Mouse (Mus musculus): ENCODE results near the gene Urb1.
"Not testable (repeated sequence)": the region's sequence is repeated elsewhere in the genome, so short reads cannot be mapped to it uniquely, and the experiment has no call there.

The Urb1 gene

DNA sequence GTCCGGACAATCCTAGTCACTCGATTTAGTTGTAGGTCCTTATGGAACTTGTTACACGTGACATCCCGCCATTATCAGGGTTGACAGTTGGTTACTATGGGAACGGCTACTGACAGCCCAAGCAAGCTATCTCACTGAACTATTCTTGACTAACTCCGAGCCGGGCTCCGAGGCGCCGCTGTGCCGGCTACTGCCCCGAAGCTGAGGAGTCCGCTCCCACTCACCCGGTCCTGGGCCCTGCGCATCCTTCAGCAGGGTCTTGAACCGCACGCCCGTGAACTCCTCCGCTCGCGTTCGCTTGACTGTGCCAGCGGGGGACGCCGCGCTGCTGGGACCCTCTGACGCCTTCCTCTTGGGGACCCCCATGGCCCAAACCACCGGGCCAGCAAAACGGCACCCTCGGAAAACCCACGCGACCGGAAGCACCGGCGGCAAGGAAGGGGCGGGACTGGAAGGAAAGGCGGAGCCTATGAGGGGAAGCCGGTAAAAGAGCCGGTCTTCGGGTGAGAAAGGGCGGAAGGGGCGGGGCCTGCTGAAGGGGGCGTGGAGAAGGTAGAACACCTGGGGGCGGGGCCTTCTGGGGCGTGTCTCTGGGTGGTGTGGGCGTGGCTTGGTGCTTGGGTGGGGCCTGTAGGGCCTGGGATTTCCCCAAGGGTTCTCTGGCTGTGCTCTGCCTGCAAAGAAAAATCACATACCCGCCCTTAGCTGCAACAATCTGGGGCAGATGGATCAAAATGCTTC is at the start of gene Urb1:
Urb1 (minus strand) TSS at position 439 of the 741 bp plus-strand sequence.
- peak; percentile 78 for DNase-seq (ENCODE audit: low read depth, low spot score)

DNA sequence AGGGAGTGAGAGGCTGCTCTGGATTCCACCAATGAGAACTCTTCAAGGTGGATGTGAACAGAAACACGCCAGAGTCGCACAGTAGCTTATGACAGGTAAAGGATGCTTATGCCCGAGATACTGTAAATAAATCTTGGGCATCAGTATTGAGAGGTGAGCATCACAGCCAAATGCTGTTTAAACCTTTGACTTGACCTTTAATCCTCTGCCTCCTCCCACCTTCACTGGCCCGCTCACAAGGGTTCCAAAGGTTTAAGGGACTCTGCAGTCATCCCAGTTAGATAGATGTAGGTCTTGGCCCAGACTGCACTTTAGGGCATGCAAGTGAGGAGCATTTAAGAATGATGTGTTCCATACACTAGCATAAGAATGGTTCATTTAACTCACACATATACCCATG is 48.0 kb upstream of the Urb1 start:
- DNase-seq (ENCODE audit: low read depth, low spot score): no peak

DNA sequence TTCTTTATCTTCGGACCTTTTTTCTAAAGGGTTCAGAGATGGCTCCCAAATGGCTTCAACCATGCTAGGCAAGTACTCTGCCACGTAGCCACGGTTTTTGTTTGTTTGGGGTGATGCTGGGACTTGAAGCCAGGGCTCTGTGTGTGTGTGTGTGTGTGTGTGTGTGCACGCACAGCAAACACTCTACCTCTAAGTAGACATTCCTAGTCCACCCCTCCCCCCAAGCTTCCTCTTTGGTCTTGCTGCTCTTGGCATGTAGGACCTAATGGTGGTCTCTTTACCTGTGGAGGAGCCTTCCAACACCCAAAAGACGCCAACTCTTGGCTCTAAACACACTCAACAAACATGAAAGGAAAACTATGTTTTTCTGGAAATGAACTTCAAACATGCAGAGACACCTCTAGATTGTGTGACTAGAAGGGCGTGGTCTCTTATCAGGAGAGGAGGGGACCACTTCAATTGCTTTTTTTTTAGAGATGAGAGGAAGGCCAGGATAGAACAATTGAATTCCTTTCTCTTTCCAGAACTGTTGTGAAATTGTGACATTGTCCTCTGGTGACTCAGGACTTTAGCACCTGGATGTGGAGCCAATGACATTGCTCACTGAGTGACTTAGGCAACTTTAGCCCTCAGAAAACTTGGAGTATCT is 46.5 kb upstream of the Urb1 start:
- DNase-seq (ENCODE audit: low read depth, low spot score): no peak

DNA sequence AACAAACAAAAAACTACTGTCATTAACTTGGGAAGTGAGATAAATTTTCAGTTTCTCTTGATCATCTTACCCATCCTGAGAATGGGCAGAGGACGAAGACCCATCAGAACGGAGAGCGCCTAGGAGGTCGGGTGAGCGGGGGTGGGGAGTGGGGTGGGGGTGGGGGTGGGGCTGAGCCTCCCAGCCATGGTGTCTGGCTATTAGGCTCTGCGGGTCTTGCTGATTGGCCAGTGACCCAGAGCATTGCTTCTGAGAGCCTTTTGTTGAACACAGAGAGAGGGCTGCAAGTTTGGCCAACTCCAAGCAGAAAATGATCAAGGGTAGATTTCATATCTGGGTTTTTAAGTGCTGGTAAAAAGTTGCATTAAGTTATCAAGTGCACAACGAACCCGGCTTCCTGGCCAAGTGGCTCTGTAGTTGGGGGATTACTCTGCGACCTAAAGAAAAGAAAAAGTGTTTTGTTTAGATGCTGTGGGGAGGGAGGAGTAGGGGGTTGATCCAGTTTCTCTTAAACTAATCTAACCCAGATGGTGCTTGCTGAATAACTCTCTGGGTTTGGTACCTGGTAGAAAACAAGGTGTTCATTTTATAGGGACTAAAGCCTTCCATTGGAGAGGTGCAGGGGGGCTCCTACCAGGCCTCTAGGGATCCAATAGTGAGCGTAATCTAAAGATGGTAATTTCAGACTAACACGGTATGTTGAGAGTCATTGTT is 41.6 kb upstream of the Urb1 start:
- DNase-seq (ENCODE audit: low read depth, low spot score): no peak

DNA sequence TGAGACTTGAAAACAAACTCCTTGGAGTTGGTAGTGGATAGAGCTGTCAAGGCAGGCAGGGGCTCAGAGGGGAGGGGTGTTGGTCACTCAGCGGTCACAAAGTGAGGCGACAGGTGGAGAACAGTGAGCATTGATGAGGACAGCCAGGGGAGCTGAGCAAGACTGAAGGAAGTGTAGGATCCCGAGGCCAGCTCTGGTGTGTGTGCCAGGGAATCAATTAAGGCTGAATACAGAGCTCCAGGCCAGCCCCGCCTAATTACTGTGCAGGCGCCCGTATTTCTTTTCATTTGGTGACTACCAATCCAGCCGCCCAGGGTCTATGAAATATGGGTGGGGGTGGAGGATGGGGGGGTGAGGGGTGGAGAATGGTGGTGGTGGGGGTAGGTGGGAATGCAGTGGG is 40.7 kb upstream of the Urb1 start:
- no peak for DNase-seq (ENCODE audit: low read depth, low spot score)

DNA sequence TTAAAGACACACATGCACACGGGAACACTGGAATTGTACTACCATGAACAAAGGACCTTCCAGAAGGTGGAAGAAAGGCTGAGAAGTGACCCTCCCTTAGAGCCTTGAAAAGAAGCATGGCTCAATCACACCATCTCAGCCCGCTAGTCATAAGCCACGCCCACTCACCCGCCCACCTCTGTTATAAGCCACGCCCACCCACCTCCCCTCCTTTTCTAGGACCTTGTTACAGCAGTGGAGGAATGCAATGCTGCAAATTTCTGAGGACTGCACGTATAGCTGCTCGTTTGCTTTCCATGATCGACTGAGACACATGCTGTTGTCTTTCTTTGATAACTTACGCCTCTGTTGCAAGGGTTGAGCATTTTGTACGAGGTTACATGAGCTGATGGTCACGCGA is 39.0 kb upstream of the Urb1 start:
- DNase-seq (ENCODE audit: low read depth, low spot score): no peak

DNA sequence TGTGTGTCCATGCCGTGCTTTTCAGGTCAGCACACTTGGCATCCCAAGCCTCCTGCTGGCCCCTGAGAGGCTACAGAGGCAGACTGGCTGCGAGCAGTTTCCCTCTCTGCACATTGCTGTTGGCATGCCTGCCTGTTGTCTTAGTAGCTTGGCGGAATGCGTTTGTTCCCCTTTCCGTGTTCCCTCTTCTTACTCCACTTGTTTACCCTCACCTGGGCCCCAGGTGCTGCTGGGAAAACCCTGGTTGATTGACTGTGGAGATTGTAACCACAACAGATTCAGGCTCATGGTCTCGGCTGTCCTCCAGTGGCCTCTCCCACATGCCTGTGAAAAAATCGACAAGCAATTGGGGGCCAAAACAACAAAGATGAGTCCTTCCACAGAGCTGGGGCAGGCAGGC is 38.5 kb upstream of the Urb1 start:
- DNase-seq (ENCODE audit: low read depth, low spot score): no peak

DNA sequence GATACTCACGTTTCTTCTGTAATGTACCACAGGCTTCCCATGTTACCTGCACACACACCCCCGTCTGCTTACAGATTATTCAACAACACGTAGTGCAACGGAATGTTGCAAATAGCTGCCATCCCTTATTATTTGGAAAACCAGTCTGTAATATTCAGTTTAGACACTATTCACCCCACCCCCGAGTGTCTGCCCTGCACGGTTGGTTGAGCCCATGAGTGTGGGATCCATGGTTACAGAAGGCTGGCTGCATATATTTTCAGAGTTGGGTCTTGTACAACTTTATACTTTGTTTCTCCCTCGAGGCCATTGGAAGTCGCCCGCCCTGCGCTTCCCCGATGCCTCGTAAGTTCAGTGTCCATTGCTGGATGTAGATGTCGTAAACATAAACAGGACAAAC is 35.4 kb upstream of the Urb1 start:
- DNase-seq (ENCODE audit: low read depth, low spot score): no peak

DNA sequence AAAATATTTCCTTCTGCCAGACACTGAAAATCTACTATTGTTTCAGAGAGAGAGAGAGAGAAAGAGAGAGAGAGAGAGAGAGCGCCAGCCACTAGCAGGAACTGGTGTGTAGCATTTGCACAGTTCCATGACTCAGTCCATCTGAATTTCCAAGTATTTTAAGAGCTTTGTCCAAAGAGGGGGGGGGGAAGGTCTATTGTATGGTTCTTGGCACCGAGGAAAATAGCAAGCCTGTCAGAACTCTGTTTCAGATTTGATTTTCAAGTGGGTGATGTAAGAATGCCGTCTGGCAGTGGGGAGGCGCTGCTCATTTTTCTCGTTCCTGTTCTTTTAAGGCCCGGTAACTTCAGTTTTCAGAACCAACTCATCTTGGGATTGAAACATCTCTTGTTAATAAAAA is 34.8 kb upstream of the Urb1 start:
- DNase-seq (ENCODE audit: low read depth, low spot score): no peak

DNA sequence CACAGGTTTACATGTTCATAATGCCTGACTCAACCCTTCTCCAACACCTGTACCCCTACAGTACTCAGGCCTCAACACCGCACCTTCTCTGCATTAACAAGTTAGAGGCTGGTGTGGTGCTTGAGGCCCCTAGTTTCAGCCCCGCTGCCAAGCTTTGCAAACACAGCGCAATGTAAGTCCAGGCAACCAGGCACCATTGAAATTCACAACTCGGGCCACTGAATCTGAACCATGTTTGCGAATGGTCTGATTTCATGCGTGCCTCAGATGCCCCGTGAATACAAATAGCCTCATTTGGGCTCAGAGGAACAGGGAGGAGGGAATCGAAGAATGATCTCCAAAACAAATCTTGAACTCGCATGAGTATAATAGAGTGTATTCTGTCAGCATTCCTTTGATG is 32.0 kb upstream of the Urb1 start:
- DNase-seq (ENCODE audit: low read depth, low spot score): no peak

DNA sequence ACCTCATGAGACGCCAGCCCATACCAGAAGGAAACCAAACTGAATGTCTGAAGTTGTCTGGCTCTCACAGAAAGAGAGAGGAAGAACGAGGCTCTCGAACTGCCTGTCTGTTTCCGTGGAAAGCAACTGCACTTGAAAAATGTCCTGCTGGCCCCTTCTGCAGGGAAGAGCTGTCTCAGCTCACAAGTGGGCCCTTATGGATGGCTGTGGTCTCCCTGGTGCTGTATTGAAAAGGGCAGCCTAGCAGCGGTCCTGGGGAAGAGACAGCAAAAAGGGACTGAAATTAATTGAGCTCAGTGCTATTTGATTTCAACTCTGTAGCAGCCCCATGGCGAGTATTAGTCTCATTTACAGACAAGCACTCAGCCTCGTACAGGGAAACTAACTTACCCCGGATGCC is 27.2 kb upstream of the Urb1 start:
- no peak for DNase-seq (ENCODE audit: low read depth, low spot score)

DNA sequence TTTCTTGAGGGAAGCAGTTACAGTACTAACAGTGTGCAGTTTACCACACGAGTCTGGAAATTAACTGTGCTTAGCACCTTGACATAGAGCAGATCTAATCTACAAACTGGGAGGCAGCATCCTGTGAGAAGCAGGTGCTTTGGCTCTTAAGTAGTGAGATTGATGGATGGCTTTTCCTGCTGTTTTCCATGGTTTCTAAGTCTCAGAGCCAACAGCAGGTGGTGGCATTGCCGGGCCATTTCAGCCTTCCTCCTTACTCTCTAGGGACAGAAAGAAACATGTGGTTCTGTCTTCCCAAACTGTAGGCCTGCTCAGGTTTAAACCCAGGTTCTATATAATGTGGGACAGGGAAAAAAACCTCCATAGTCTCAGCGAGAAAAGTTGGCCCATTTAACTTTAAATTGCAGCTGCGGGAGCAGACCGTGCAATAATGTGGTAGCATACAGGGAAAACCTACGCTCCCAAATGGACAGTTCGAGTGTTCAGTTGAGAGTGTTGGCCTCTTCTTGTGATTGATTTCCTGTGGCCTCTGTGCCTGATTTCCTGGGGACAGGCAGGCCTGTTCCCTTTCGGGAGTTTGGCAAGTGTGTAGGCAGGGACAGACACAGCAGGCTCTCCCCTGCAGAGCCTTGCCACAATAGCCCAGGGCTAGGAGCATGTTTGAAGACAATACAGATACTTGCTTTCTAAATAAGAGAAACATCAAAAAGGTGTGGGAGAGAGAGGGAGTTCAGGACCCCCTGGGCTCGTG is 23.0 kb upstream of the Urb1 start:
- no peak for DNase-seq (ENCODE audit: low read depth, low spot score)

DNA sequence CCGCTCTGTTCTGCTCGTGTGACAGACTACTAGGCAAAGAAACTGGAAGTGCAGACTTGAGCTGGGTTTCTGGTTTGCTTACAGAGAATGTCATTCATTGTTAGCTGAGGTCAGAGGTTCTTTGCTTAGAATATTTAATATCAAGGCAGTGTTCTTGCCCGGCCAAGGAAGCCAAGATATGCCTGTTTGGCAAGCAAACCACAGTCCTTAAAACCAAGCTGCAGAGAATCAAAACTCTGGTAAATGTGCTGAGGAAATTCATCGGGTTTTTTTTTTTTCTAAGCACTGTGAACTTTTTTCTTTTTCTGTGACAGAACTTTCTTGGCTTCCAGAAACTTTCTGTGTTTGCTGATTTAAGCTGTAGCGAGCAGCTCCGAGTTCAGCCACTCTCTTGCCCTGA is 22.3 kb upstream of the Urb1 start:
- DNase-seq (ENCODE audit: low read depth, low spot score): no peak

DNA sequence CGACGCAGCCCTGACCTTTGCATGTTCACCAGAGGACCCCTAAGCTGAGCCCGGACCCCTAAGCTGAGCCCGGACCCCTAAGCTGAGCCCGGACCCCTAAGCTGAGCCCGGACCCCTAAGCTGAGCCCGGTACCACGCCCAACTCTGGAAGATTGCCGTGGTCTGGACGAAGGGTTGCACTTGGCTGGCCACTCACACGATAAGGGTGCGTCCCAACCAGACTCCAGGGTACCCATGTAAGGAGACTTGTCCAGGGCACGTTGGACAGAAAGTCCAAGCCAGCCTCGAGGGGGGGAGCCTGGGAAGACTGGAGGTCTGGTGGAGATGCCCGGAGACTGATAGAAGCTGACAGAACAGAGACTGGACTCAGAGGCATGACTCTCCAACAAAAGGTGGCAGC is 21.5 kb upstream of the Urb1 start:
- DNase-seq (ENCODE audit: low read depth, low spot score): no peak

DNA sequence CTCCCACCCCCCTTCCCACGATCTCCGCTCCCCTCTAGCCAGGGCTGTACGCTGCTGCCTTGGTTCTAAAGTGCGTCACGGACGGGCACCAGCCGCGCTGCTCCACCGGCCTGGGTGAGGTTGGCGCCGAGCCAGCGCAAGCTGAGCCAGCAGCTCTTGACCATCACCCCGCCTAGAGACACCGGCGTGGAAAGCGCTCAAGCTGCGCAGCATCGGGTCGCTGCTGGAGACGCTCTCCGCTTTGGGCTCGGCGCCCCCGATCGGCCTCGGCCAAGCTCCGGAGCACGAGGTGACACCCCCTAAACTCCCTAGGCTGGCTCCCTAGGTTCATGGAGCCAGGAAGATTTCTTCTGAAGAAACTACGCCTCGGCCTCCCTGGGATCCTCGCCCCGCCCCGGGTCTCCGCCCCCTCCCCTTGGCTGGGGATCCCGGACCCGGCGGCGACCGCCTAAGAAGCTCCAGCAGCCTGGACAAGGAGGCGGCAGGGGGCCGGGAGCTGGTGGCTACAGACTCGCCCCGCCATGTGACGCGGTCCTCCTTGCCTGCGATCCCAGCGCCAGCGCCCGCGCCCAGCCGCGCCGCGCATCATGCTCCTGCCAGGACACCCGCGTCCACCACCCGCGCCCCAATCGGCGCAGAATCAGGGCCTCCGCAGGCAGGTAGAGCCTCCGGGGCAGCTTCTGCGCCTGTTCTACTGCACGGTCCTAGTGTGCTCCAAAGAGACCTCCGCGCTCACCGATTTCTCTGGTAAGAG is 20.6 kb upstream of the Urb1 start:
- no peak for DNase-seq (ENCODE audit: low read depth, low spot score)

DNA sequence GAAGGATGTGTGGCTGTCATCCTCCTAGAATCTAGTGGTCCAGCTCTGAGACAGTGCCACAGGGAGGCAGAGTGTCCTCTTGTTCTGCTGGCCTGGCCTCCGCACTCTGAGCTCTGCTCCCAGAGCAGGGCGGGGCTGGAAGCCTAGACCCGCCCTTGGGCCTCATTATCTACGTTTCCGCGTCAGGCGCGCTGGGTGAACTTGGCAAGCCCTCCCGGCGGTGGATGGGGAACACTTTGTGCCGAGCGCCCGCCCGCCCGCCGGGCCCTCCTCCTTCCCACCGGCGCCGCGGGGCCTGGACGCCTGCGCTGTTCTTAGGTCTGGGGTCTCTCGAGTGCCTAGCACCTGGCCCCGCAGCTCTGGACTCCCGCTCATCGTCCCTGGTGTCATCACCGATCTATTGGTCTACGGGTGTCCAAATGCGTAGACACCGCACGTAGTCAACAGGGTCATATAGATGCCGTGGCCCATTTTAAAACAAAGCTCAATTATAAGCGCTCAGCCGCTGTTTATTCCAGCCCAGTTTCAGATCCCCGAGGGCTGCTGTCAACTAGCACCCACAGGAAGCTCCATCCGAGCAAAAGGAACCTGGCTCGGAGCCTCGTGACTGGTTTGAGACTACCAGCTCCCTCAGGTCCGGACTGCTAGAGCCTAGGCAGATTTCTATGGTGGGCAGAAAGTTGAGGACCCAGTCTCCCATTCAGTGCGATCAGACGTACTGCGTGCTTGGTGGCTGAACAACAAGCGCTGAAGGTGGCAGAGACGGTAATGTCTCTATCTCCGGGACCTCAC is 19.9 kb upstream of the Urb1 start:
- no peak for DNase-seq (ENCODE audit: low read depth, low spot score)

DNA sequence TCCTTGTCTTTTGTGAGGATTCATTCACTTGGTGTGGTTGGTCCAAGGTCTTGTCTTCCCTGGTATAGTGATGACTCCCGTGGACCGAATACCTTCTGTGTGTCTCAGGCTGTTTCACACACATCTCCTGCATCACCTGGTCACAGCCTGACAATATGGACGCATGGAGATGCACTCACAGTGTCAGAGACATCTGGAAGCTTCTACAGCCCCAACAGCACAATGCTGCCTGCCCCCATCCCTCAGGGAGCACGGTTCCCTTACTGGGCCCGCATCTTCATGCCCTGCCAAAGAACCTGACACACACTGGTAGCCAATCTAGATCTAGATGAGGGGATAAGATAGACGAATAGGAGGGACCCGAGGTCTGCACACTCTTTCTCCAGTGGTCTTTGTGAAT is 18.9 kb upstream of the Urb1 start:
- no peak for DNase-seq (ENCODE audit: low read depth, low spot score)

DNA sequence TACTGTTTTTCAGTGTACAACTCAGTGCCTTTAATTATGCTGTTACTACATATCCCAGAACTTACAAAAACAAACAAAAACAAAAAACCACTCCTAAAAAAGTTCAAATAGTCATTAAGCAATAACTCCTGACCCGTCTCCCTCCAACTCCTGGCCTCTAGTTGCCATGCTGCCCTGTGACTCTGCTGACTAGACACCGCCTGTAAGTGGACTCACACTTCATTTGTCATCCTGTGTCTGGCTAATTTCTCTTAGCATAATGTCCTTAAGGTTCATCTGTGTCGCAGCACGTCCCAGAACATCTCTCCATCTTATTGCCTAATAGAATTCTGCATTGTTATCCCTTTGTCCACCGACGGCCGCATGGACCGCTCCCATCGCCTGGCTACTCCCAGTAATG is 17.3 kb upstream of the Urb1 start:
- no peak for DNase-seq (ENCODE audit: low read depth, low spot score)

DNA sequence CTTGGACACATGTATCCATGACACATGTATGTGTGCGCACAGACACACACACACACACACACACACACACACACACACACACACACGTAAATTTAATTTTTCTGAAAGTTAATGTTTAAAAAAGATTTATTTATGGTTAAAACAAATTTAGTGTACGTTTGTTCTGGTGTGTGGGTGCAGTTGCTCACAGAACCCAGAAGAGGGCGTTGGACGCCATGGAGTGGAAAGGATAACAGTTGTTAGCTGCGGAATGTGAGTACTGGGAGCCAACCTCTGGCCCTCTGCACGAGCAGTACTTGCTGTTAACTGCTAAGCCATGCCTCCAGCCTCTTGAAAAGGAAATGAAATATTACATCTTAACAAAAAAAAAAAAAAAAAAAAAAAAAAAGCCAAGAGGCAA is 16.2 kb upstream of the Urb1 start, which contains the start of gene Eva1c:
Eva1c (plus strand) TSS at position 263 of the 400 bp plus-strand sequence.
- DNase-seq (ENCODE audit: low read depth, low spot score): no peak

DNA sequence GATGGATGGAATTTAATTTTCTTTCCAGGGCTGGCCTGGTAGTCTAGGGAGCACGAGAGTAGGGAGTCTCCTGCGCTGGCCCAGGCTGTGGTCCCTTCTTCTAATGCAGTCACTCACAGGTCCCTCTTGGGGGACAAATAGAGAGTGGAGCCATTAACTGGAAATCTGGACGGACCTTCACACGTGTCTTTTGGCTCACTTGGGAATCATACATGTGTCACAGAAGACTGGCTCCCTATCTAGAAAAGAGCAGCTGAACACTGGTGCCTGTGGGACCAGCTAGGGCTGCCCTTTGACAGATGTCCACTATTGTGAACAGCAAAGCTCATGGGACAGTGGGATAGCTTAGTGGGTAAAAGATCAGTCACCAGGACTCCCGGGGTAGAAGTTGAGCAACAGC is 15.8 kb upstream of the Urb1 start:
- no peak for DNase-seq (ENCODE audit: low read depth, low spot score)

DNA sequence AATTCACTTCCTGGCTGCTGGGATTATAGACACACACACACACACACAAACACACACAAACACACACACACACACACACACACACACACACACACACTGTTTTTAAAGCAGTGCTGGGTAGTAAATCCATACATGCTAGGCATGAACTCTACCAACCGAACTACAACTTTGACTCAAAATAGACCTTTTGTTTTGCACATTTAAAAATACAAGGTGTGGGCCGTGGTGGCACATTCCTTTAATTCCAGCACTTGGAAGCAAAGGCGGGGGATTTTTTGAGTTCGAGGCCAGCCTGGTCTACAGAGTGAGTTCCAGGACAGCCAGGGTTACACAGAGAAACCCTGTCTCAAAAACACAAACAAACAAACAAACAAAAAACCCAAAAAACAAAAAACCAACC is 13.8 kb upstream of the Urb1 start:
- DNase-seq (ENCODE audit: low read depth, low spot score): not testable (repeated sequence)
